Mouse (Mus musculus): Measurements from ENCODE around the gene Ppid. TPM values are rescaled to one million over a fixed set of nuclear protein-coding genes. Genes with fewer than 3 reads are reported as not detected.
A peak's percentile ranks its signal among the peaks of the same experiment; 100 is the strongest.

Gene Ppid
- polyA plus RNA-seq, 1 experiment, result 75.9 TPM

DNA sequence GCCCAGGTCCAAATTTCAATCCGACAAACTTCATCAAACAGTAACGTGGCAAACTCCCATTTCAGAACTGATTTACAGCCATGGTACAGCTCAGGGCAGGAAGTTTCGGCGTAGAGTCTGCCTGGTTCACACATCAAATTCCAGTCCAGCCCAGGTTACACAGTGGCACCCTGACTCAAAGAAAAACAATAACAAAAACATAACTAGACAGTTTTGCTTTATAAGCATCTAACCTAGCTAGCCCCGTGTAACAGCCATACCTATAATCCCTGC is 31.4 kb upstream of the Ppid start:
- H3K4me3 ChIP-seq (ENCODE audit: insufficient read depth, low read length), result no peak overlapping the region
- H3K4me1 ChIP-seq (ENCODE audit: control insufficient read depth, insufficient read depth, low read length), result peaks cover 3% of the 10 kb centered on the region; the same call in 1 of the 2 replicates
- peak overlapping the region; percentile 19; the same call in 1 of the 2 replicates for H3K27ac ChIP-seq (ENCODE audit: insufficient read depth, low read length)
- TF ChIP-seq POLR2A (IDR thresholded peaks at IDR 0.05; ENCODE audit: extremely low read depth, insufficient read depth, low read length) (no peak), CTCF (IDR thresholded peaks at IDR 0.05; ENCODE audit: extremely low read depth, insufficient read depth, low read length) (no peak)

DNA sequence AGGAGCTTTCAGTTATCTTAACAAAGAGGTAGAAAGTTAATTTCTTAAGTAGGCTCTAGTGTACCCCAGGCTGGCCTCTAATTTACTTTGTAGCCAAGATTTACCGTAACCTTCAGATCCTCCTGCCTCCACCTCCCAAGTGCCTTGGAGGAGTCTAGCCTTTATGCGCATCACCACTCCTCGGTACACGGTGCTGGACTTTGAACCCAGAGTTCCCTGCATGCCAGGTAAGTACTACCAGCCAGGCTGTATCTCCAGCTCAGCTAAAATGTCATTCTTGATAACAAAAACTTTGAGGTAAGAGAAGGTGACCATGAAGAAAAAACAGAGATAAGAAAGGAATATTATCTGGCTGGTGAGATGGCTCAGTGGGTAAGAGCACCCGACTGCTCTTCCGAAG is 30.6 kb upstream of the Ppid start:
- TF ChIP-seq POLR2A (IDR thresholded peaks at IDR 0.05; ENCODE audit: extremely low read depth, insufficient read depth, low read length) (no peak), CTCF (IDR thresholded peaks at IDR 0.05; ENCODE audit: extremely low read depth, insufficient read depth, low read length) (no peak)
- Histone ChIP-seq H3K4me3 (ENCODE audit: insufficient read depth, low read length) (no peak overlapping the region), H3K4me1 (ENCODE audit: control insufficient read depth, insufficient read depth, low read length) (peaks cover 3% of the 10 kb centered on the region; the same call in 1 of the 2 replicates), H3K27ac (ENCODE audit: insufficient read depth, low read length) (no peak overlapping the region)

DNA sequence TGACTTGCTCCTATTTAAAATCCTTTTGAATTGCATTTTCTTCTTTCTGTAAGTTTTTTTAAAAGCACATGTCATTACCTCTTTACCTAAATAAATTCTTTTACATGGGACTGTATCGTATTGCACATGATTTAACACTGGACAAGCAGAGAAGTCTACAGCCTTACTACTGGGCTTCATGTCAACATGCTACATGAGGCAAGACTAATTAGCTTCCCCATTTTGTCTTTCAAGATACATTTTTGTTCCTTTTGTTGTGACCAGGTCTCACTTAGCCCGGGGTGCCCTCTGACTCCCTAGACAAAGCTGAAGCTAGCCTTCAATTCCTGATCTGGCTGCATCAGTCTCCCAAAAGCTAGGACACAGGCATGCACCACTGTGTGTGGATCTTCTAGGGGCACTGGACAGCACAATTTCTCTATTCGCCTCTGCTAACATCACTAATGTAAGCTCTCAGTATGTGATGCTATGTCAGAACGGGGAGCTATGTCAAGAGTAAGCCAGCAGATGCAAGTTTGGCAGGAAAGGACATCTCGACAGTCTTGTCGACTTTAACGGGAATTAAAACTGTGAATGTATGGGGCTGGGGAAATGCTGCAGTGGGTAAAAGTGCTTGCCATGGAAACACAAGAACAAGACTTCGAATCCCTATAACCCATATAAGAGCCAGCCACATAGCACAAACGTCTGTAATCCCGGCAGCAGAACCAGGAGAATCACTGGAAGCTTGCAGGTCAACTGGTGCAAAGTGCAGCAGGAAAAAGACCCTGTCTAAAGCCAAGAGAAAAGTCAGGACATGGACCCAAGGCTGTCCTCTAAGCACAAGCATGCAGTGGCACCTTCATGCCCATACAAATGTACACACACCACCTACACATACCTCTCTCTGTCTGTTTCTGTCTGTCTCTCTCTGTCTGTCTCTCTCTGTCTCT is 29.1 kb upstream of the Ppid start:
- no peak overlapping the region for H3K4me3 ChIP-seq (ENCODE audit: insufficient read depth, low read length)
- TF ChIP-seq CTCF (IDR thresholded peaks at IDR 0.05; ENCODE audit: extremely low read depth, insufficient read depth, low read length) (no peak), POLR2A (IDR thresholded peaks at IDR 0.05; ENCODE audit: extremely low read depth, insufficient read depth, low read length) (no peak)
- no peak overlapping the region for H3K27ac ChIP-seq (ENCODE audit: insufficient read depth, low read length)
- H3K4me1 ChIP-seq (ENCODE audit: control insufficient read depth, insufficient read depth, low read length), result peaks cover 7% of the 10 kb centered on the region

DNA sequence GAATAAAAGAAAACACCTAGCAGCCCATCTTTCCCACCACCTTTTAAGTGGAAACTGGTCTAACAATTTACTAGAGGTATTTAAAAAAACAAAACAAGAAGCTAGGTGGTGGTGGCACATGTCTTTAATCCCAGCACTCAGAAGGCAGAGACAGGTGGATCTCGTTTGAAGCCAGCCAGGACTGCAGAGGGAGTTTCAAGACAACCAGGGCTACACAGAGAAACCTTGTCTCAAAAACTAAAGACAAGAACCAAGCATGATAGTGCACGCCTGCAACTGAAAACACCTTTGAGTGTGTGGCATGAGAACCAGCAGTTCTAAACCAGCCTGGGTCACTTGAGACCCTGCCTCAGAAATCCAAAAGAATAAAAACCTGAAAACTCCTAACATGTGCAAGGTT is 27.6 kb upstream of the Ppid start:
- H3K4me3 ChIP-seq (ENCODE audit: insufficient read depth, low read length), result no peak overlapping the region
- TF ChIP-seq CTCF (IDR thresholded peaks at IDR 0.05; ENCODE audit: extremely low read depth, insufficient read depth, low read length) (no peak), POLR2A (IDR thresholded peaks at IDR 0.05; ENCODE audit: extremely low read depth, insufficient read depth, low read length) (no peak)
- no peak overlapping the region for H3K27ac ChIP-seq (ENCODE audit: insufficient read depth, low read length)
- H3K4me1 ChIP-seq (ENCODE audit: control insufficient read depth, insufficient read depth, low read length), result peaks cover 7% of the 10 kb centered on the region

DNA sequence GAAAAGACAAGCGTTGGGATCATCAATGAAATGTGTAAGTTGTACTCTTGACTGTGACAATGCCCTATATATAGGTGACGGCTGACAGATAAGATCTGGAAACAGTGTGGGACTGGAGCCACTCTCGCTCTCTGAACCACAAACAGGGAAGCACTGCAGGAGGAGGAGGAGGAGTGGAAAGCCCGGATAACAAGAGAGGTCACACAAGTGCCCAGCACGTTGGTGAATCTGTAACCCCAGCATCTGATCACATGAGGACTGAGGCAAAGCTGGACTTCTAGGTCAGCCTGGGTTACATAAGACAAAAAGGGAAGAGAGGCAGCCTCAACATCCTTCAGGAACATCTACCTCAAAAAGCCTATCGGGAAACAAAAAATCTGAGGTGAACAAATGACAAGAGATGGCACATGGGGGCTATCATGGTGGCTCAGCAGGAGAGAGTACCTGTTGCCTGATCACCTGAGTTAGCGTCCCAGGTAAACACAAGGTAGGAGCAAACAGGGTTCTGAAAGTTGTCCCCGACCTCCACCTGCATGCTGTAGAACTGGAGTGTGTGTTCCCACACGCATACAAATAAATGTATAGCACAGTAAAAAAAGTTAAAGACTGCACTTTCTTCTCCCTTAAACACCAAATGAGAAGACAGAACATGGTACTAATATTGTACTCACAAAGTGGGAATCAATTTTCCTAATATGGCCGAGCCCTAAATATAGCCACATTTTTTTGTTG is 26.1 kb upstream of the Ppid start:
- no peak for TF ChIP-seq CTCF (IDR thresholded peaks at IDR 0.05; ENCODE audit: extremely low read depth, insufficient read depth, low read length)
- no peak for TF ChIP-seq POLR2A (IDR thresholded peaks at IDR 0.05; ENCODE audit: extremely low read depth, insufficient read depth, low read length)
- Histone ChIP-seq H3K27ac (ENCODE audit: insufficient read depth, low read length) (no peak overlapping the region), H3K4me3 (ENCODE audit: insufficient read depth, low read length) (no peak overlapping the region), H3K4me1 (ENCODE audit: control insufficient read depth, insufficient read depth, low read length) (peaks cover 4% of the 10 kb centered on the region)

DNA sequence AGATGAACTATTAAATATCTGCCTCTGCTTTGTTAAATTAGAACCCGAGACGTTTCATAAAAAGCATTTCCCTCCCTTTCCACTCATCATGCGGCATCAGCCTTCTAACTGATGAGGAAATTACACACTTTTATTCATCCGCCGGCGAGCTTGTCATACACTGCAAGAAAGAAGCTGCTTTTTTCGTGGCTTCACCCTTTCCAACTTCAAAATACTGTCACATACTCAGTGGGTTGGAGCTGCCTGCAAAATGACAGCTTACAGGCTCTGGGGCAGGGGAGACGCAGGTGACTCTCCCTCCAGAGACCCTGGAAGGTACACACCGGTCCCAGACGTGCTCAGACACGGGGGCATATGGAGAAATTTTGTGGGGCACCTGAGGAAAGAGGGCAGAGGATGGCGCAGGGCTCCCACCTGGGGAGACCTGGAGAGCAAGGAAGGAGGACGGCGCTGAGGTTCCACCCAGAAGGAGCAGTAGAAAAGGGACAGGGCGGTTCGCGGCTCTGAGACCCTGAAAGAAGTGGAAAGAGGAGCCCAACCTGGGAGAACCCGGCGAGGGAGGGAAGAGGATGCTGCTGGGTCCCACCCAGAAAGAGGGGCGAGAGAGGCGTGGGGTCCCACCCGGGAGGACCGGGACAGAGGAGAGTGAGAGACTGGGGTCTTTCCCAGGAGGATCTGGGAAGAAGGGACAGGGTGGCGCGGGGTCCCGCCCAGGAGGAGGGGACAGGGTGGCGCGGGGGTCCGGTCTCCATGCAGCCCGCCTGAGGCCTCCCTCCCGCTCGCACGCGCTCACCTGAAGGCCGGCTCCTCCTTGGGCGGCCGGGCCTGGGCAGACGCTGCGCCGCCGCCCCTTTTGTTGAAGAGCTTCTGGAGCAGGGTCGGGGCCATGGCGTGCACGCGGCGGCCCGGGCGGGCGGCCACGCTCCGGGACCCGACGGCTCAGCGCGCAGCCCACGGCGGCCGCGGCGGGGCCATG is 24.1 kb upstream of the Ppid start:
- H3K27ac ChIP-seq (ENCODE audit: insufficient read depth, low read length), result no peak overlapping the region
- H3K4me3 ChIP-seq (ENCODE audit: insufficient read depth, low read length), result peak overlapping the region; percentile 69
- no peak for TF ChIP-seq CTCF (IDR thresholded peaks at IDR 0.05; ENCODE audit: extremely low read depth, insufficient read depth, low read length)
- no peak for TF ChIP-seq POLR2A (IDR thresholded peaks at IDR 0.05; ENCODE audit: extremely low read depth, insufficient read depth, low read length)

DNA sequence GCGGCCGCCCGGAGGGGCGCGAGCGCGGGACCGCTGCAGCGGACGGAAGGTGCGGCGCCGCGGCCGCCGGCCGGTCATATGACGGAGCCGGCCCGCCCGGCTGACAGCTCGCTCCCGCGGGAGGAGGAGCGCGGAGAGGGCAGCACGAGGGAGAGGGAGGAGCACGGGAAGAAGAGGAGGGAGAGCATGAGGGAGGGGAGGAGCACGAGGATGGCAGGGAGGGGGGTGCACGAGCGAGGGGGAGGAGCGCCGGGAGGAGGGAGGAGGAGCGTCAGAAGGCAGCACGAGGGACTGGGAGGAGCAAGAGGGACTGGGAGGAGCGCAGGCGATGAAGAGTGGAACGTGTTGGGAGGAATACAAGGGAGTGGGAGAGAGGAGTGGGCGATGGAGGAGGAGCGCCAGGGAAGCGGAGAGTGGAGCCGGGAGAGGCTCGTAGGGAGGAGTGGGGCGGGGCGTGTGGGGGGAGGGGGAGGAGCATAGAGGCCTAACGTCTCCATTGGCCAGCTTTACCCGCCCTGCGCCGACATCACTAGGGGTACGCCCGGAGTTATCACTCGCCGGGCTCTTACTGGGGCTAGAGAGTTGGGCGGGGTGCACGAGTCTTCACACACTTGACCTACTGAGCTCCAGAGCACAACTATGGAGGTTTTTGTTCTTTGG is 23.3 kb upstream of the Ppid start, which contains the start of gene Fnip2:
Fnip2 (minus strand) TSS at position 94 of the 660 bp plus-strand sequence.
- TF ChIP-seq POLR2A (IDR thresholded peaks at IDR 0.05; ENCODE audit: extremely low read depth, insufficient read depth, low read length) (peak; percentile 26; the same call in 1 of the 2 replicates), CTCF (IDR thresholded peaks at IDR 0.05; ENCODE audit: extremely low read depth, insufficient read depth, low read length) (no peak)
- no peak within 1 kb of the TSS for H3K27ac ChIP-seq (ENCODE audit: insufficient read depth, low read length)
- H3K4me3 ChIP-seq (ENCODE audit: insufficient read depth, low read length), result peak within 1 kb of the TSS; percentile 69
- H3K4me1 ChIP-seq (ENCODE audit: control insufficient read depth, insufficient read depth, low read length), result peaks cover 4% of the 10 kb centered on the region

More for the DNA sequence above, 24.1 kb upstream of the Ppid start:
- peaks cover 4% of the 10 kb centered on the region for H3K4me1 ChIP-seq (ENCODE audit: control insufficient read depth, insufficient read depth, low read length)

DNA sequence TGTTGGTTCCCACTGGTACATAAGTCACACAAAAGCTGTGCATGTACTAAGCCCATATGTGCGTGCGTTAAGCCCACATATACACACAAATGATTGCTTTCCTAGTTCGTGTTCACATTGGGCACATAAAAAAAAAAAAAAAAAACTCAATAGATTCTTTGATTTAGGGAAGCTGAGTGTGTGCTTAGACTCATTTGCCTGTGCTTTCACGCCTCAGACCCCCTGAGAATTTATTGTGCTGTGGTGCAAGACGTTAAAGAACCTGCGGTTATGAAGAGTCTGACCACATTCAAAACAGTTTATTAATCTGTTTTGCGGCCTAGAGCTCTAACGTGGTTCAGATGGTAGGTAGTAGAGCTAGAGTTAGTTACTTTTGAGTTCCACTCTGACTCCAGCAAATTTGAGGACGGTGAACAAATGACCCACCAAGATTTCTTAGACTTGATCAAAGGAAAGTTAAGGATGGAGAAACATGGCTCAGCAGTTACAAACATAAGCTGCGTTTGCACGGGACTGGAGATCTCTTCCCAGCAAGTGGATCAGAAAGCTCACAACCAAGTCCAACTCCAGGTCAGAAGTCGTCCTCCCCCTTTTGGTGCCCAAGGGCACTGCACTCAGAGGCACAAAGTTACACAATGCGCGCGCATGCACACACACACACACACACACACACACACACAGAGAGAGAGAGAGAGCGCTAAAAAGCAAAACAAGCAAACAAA is 22.4 kb upstream of the Ppid start:
- H3K27ac ChIP-seq (ENCODE audit: insufficient read depth, low read length), result no peak overlapping the region

More for the DNA sequence above, 22.4 kb upstream of the Ppid start:
- H3K4me3 ChIP-seq (ENCODE audit: insufficient read depth, low read length), result peak overlapping the region; percentile 69; the same call in 1 of the 2 replicates
- peaks cover 4% of the 10 kb centered on the region for H3K4me1 ChIP-seq (ENCODE audit: control insufficient read depth, insufficient read depth, low read length)
- no peak for TF ChIP-seq CTCF (IDR thresholded peaks at IDR 0.05; ENCODE audit: extremely low read depth, insufficient read depth, low read length)
- no peak for TF ChIP-seq POLR2A (IDR thresholded peaks at IDR 0.05; ENCODE audit: extremely low read depth, insufficient read depth, low read length)
